Mouse (Mus musculus): ENCODE measurements around the gene Svs1. TPM values are rescaled to one million over a fixed set of nuclear protein-coding genes. Genes with fewer than 3 reads are reported as not detected.

Gene Svs1
- polyA plus RNA-seq, 1 experiment from 2014 or later = not detected

DNA sequence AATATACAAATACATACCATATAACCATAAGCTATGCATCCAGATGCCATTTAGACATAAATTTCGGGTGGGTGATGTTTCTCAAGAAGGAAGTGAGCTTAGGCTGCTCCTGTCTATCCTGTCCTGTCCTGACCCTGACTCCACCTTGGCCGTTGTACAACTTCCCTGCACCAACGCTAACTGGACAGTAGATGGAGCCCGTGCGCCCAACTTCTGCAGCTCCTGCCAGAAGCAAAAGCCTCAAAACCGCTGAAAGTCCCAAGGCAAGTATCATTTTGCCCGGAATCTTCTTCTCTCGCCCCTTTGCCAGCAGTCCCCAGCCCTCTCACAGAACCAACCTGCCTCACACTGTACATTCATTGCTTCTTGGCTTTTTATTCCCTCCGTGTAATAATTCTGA, 21.3 kb downstream of the Svs1 start:
- Histone ChIP-seq H3K27me3 (ENCODE audit: control insufficient read depth, insufficient read depth, low read depth, low read length) (no peaks in the 10 kb centered on the region), H3K9ac (ENCODE audit: low read length) (peak overlapping the region; percentile 58), H3K36me3 (ENCODE audit: control insufficient read depth, insufficient read depth, low read length) (no peaks in the 10 kb centered on the region), H3K4me1 (replicated peaks; ENCODE audit: control insufficient read depth, insufficient read depth, low read length) (peaks cover 2% of the 10 kb centered on the region; the same call in 1 of the 2 replicates), H3K4me2 (ENCODE audit: low read depth, low read length) (peak overlapping the region; percentile 59), H3K9me3 (ENCODE audit: control insufficient read depth, low read length) (peaks cover 3% of the 10 kb centered on the region; the same call in 1 of the 2 replicates), H3K27ac (ENCODE audit: low read length) (no peak overlapping the region), H3K4me3 (ENCODE audit: low read length) (peak overlapping the region; percentile 47)
- no peak for ATAC-seq (ENCODE audit: low read depth)
- WGBS = 0% methylated on average over 9 of the region's 9 CpGs

- H3K27me3 ChIP-seq (ENCODE audit: control insufficient read depth, insufficient read depth, low read depth, low read length) = no peaks in the 10 kb centered on the region
- H3K9ac ChIP-seq (ENCODE audit: low read length) = peak overlapping the region; percentile 58
- H3K9me3 ChIP-seq (ENCODE audit: control insufficient read depth, low read length) = peaks cover 3% of the 10 kb centered on the region; the same call in 1 of the 2 replicates
- peaks cover 2% of the 10 kb centered on the region; the same call in 1 of the 2 replicates for H3K4me1 ChIP-seq (replicated peaks; ENCODE audit: control insufficient read depth, insufficient read depth, low read length)
- H3K4me2 ChIP-seq (ENCODE audit: low read depth, low read length) = peak overlapping the region; percentile 59
- H3K36me3 ChIP-seq (ENCODE audit: control insufficient read depth, insufficient read depth, low read length) = no peaks in the 10 kb centered on the region
- no peak for ATAC-seq (ENCODE audit: low read depth)
- WGBS = 16% methylated on average over 13 of the region's 13 CpGs
- no peak overlapping the region for H3K27ac ChIP-seq (ENCODE audit: low read length)
- H3K4me3 ChIP-seq (ENCODE audit: low read length) = peak overlapping the region; percentile 47
Measured at GRCm38 (mm10) chr6:49008420-49009160, 21.9 kb downstream of the Svs1 start.

GRCm38 (mm10) chr6:49009161-49009555, 22.5 kb downstream of the Svs1 start:
- Histone ChIP-seq H3K9ac (ENCODE audit: low read length) (no peak overlapping the region), H3K9me3 (ENCODE audit: control insufficient read depth, low read length) (peaks cover 3% of the 10 kb centered on the region; the same call in 1 of the 2 replicates), H3K27me3 (ENCODE audit: control insufficient read depth, insufficient read depth, low read depth, low read length) (no peaks in the 10 kb centered on the region), H3K27ac (ENCODE audit: low read length) (no peak overlapping the region), H3K36me3 (ENCODE audit: control insufficient read depth, insufficient read depth, low read length) (no peaks in the 10 kb centered on the region), H3K4me1 (replicated peaks; ENCODE audit: control insufficient read depth, insufficient read depth, low read length) (peaks cover 2% of the 10 kb centered on the region; the same call in 1 of the 2 replicates), H3K4me3 (ENCODE audit: low read length) (no peak overlapping the region), H3K4me2 (ENCODE audit: low read depth, low read length) (peak overlapping the region; percentile 59; the same call in 1 of the 2 replicates)
- 27% methylated on average over 7 of the region's 7 CpGs for WGBS
- ATAC-seq (ENCODE audit: low read depth) = no peak

- no peaks in the 10 kb centered on the region for H3K27me3 ChIP-seq (ENCODE audit: control insufficient read depth, insufficient read depth, low read depth, low read length)
Measured at GRCm38 (mm10) chr6:49009665-49010064, 23.0 kb downstream of the Svs1 start.

GRCm38 (mm10) chr6:49011191-49011590, 24.5 kb downstream of the Svs1 start:
- Histone ChIP-seq H3K9ac (ENCODE audit: low read length) (no peak overlapping the region), H3K4me1 (replicated peaks; ENCODE audit: control insufficient read depth, insufficient read depth, low read length) (peaks cover 2% of the 10 kb centered on the region; the same call in 1 of the 2 replicates), H3K9me3 (ENCODE audit: control insufficient read depth, low read length) (peaks cover 3% of the 10 kb centered on the region; the same call in 1 of the 2 replicates), H3K27ac (ENCODE audit: low read length) (no peak overlapping the region), H3K27me3 (ENCODE audit: control insufficient read depth, insufficient read depth, low read depth, low read length) (no peaks in the 10 kb centered on the region), H3K4me3 (ENCODE audit: low read length) (no peak overlapping the region), H3K4me2 (ENCODE audit: low read depth, low read length) (no peak overlapping the region), H3K36me3 (ENCODE audit: control insufficient read depth, insufficient read depth, low read length) (no peaks in the 10 kb centered on the region)
- 58% methylated on average over 5 of the region's 5 CpGs for WGBS
- no peak for ATAC-seq (ENCODE audit: low read depth)

More at GRCm38 (mm10) chr6:49009665-49010064, 23.0 kb downstream of the Svs1 start:
- Histone ChIP-seq H3K4me2 (ENCODE audit: low read depth, low read length) (no peak overlapping the region), H3K36me3 (ENCODE audit: control insufficient read depth, insufficient read depth, low read length) (no peaks in the 10 kb centered on the region), H3K9ac (ENCODE audit: low read length) (no peak overlapping the region), H3K4me1 (replicated peaks; ENCODE audit: control insufficient read depth, insufficient read depth, low read length) (peaks cover 2% of the 10 kb centered on the region; the same call in 1 of the 2 replicates), H3K4me3 (ENCODE audit: low read length) (no peak overlapping the region), H3K9me3 (ENCODE audit: control insufficient read depth, low read length) (peaks cover 3% of the 10 kb centered on the region; the same call in 1 of the 2 replicates), H3K27ac (ENCODE audit: low read length) (no peak overlapping the region)
- ATAC-seq (ENCODE audit: low read depth) = no peak
- 83% methylated on average over 1 of the region's 1 CpGs for WGBS

- Histone ChIP-seq H3K9ac (ENCODE audit: low read length) (no peak overlapping the region), H3K27ac (ENCODE audit: low read length) (no peak overlapping the region), H3K4me1 (replicated peaks; ENCODE audit: control insufficient read depth, insufficient read depth, low read length) (peaks cover 2% of the 10 kb centered on the region; the same call in 1 of the 2 replicates), H3K27me3 (ENCODE audit: control insufficient read depth, insufficient read depth, low read depth, low read length) (no peaks in the 10 kb centered on the region), H3K9me3 (ENCODE audit: control insufficient read depth, low read length) (peaks cover 3% of the 10 kb centered on the region; the same call in 1 of the 2 replicates), H3K4me3 (ENCODE audit: low read length) (no peak overlapping the region), H3K36me3 (ENCODE audit: control insufficient read depth, insufficient read depth, low read length) (no peaks in the 10 kb centered on the region), H3K4me2 (ENCODE audit: low read depth, low read length) (no peak overlapping the region)
- 83% methylated on average over 4 of the region's 4 CpGs for WGBS
- no peak for ATAC-seq (ENCODE audit: low read depth)
Measured at GRCm38 (mm10) chr6:49013023-49013422, 26.4 kb downstream of the Svs1 start.

- 76% methylated on average over 3 of the region's 3 CpGs for WGBS
- no peak overlapping the region for H3K4me3 ChIP-seq (ENCODE audit: low read length)
- H3K4me1 ChIP-seq (replicated peaks; ENCODE audit: control insufficient read depth, insufficient read depth, low read length) = no peaks in the 10 kb centered on the region; the same call in 1 of the 2 replicates
- H3K27me3 ChIP-seq (ENCODE audit: control insufficient read depth, insufficient read depth, low read depth, low read length) = no peaks in the 10 kb centered on the region
- H3K9ac ChIP-seq (ENCODE audit: low read length) = no peak overlapping the region
- no peaks in the 10 kb centered on the region for H3K36me3 ChIP-seq (ENCODE audit: control insufficient read depth, insufficient read depth, low read length)
- H3K4me2 ChIP-seq (ENCODE audit: low read depth, low read length) = no peak overlapping the region
- no peak for ATAC-seq (ENCODE audit: low read depth)
- H3K9me3 ChIP-seq (ENCODE audit: control insufficient read depth, low read length) = peaks cover 3% of the 10 kb centered on the region; the same call in 1 of the 2 replicates
- H3K27ac ChIP-seq (ENCODE audit: low read length) = no peak overlapping the region
Measured at GRCm38 (mm10) chr6:49013458-49013857, 26.8 kb downstream of the Svs1 start.

DNA sequence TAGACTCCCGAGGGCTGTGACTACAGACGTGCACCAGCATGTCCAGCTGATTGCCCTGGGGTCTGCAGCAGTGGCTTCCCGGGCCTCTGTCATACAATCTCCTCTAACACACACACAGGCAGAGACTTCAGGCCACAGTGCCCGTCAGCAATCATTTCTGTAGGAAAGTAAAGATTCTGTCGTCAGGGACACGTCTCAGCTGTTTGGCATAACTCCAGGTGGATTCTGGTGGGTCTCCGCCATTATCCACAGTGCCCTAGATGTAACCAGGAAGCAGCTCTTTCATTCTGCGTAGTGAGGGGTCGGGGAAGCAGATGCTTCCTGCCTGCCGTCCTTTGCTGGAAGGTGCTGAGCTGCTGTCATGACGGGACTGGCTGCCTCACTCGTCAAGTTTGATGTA, 30.5 kb downstream of the Svs1 start:
- Histone ChIP-seq H3K9me3 (ENCODE audit: control insufficient read depth, low read length) (no peaks in the 10 kb centered on the region), H3K27me3 (ENCODE audit: control insufficient read depth, insufficient read depth, low read depth, low read length) (no peaks in the 10 kb centered on the region), H3K4me2 (ENCODE audit: low read depth, low read length) (peak overlapping the region; percentile 23; the same call in 1 of the 2 replicates), H3K4me3 (ENCODE audit: low read length) (no peak overlapping the region), H3K27ac (ENCODE audit: low read length) (no peak overlapping the region), H3K4me1 (replicated peaks; ENCODE audit: control insufficient read depth, insufficient read depth, low read length) (peaks cover 2% of the 10 kb centered on the region; the same call in 1 of the 2 replicates), H3K9ac (ENCODE audit: low read length) (no peak overlapping the region), H3K36me3 (ENCODE audit: control insufficient read depth, insufficient read depth, low read length) (no peaks in the 10 kb centered on the region)
- WGBS = 31% methylated on average over 12 of the region's 12 CpGs
- peak; percentile 78 for ATAC-seq (ENCODE audit: low read depth)

DNA sequence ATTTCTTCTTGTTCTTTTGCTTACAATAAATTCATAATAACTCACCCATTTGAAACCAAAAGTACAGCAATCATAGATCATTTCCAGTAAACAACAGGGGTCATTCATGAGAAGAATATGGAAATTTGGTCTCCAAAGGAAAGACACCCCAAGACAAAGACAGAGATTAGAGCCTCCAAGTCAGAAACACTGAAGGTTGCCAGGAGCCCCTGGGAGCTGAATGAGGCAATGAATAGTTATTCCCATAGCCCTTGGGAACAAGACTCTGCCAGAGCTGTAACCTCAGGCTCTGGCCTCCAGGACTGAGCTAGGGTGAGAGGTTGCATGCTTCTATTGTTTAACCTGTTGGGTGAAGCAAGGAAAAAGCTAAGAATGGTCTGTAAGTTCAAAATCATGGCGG, 32.7 kb downstream of the Svs1 start:
- H3K4me3 ChIP-seq (ENCODE audit: low read length) = no peak overlapping the region
- no peaks in the 10 kb centered on the region for H3K27me3 ChIP-seq (ENCODE audit: control insufficient read depth, insufficient read depth, low read depth, low read length)
- H3K9me3 ChIP-seq (ENCODE audit: control insufficient read depth, low read length) = no peaks in the 10 kb centered on the region
- peaks cover 2% of the 10 kb centered on the region; the same call in 1 of the 2 replicates for H3K4me1 ChIP-seq (replicated peaks; ENCODE audit: control insufficient read depth, insufficient read depth, low read length)
- H3K27ac ChIP-seq (ENCODE audit: low read length) = no peak overlapping the region
- 100% methylated on average over 1 of the region's 1 CpGs for WGBS
- no peak overlapping the region for H3K4me2 ChIP-seq (ENCODE audit: low read depth, low read length)
- H3K9ac ChIP-seq (ENCODE audit: low read length) = no peak overlapping the region
- ATAC-seq (ENCODE audit: low read depth) = no peak
- no peaks in the 10 kb centered on the region for H3K36me3 ChIP-seq (ENCODE audit: control insufficient read depth, insufficient read depth, low read length)
